Comparison of ENCODE assay signal across 7 mouse cellular contexts in the genomic region with DNA sequence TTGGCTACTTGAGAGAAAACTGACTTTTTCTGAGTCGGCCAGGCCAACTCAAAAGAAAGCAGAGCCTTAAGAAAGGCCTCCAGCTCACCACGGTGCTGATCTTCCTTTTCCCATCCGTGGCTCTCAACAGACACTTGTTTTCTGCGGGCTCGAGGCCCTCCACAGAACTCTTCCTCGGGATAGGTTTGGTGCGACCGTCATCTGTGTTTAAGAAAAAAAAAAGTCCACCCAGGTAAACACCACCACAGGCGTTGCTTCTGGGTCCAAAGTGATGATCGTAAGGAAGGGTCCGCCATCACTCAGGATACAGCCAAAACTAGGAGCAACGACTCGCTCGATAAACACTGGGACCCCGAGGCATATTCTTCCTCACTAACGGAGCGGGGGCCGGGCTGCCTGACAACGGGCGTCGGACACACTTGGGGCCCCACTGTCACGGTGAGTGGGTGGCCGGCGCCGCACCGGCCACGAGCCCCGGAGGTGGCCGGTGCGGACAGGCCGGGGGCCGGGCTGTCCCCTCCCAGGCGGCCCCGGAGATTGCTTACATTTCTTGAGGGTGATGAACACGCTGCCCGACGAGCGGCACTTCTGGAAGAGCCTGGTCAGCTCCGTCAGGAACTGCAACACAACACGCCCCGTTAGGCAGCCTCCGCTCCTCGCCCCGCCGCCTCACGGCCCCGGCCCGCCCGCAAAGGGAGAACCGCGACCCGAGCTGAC. TPM values are rescaled to one million over a fixed set of nuclear protein-coding genes. Genes with fewer than 3 reads are reported as not detected.
DNase-seq lines count a peak whose midpoint lies in the region; ATAC-seq and TF ChIP-seq lines count a peak whose summit lies in the region.

No protein-coding gene starts in this region.

- H3K27ac ChIP-seq in cortical plate, adult 2 months (ENCODE audit: insufficient read depth, low read length) = peak overlapping the region; percentile 16; the same call in 1 of the 2 replicates
- peak overlapping the region; percentile 87 for H3K27ac ChIP-seq in hindbrain, embryonic 14.5 days
- H3K27ac ChIP-seq in midbrain, embryonic 13.5 days = peak overlapping the region; percentile 84

- ATAC-seq in hindbrain, embryonic 14.5 days (ENCODE audit: low FRiP score) = peak; percentile 80
- no peak; the same call in 1 of the 2 replicates for ATAC-seq in midbrain, embryonic 13.5 days

- WGBS in lung, adult 2 months = under 1% methylated on average over 48 of the region's 52 CpGs
- WGBS in hindbrain, embryonic 14.5 days = 3% methylated on average over 50 of the region's 52 CpGs
- WGBS in midbrain, embryonic 13.5 days = 4% methylated on average over 44 of the region's 52 CpGs

- no peaks in the 10 kb centered on the region for H3K9me3 ChIP-seq in hindbrain, embryonic 14.5 days (ENCODE audit: control insufficient read depth, low read length)
- no peaks in the 10 kb centered on the region for H3K9me3 ChIP-seq in midbrain, embryonic 13.5 days

- H3K27me3 ChIP-seq in hindbrain, embryonic 14.5 days (ENCODE audit: control insufficient read depth, insufficient read depth, low read length) = no peaks in the 10 kb centered on the region
- no peaks in the 10 kb centered on the region for H3K27me3 ChIP-seq in midbrain, embryonic 13.5 days

- peak overlapping the region; percentile 87 for H3K4me2 ChIP-seq in hindbrain, embryonic 14.5 days (replicated peaks)
- peak overlapping the region; percentile 87 for H3K4me2 ChIP-seq in midbrain, embryonic 13.5 days (replicated peaks)

- no peak for TF ChIP-seq CTCF in lung, adult 2 months (IDR thresholded peaks at IDR 0.05; ENCODE audit: insufficient read depth, low read length)
- TF ChIP-seq CTCF in cortical plate, adult 2 months (IDR thresholded peaks at IDR 0.05; ENCODE audit: extremely low read depth, insufficient read depth, low read length) = no peak

- H3K9ac ChIP-seq in hindbrain, embryonic 14.5 days = peak overlapping the region; percentile 90
- peak overlapping the region; percentile 96 for H3K9ac ChIP-seq in midbrain, embryonic 13.5 days (replicated peaks)

- TF ChIP-seq POLR2A in lung, adult 2 months (IDR thresholded peaks at IDR 0.05; ENCODE audit: borderline replicate concordance, extremely low read depth, low read depth, low read length) = no peak
- TF ChIP-seq POLR2A in cortical plate, adult 2 months (IDR thresholded peaks at IDR 0.05; ENCODE audit: extremely low read depth, insufficient read depth, low read length) = no peak

- H3K36me3 ChIP-seq in hindbrain, embryonic 14.5 days (replicated peaks; ENCODE audit: control insufficient read depth, insufficient read depth) = peaks cover 38% of the 10 kb centered on the region
- H3K36me3 ChIP-seq in midbrain, embryonic 13.5 days = peaks cover 33% of the 10 kb centered on the region

- H3K4me1 ChIP-seq in lung, adult 2 months (ENCODE audit: control insufficient read depth, insufficient read depth, low read length) = peaks cover 8% of the 10 kb centered on the region
- peaks cover 5% of the 10 kb centered on the region for H3K4me1 ChIP-seq in cortical plate, adult 2 months (ENCODE audit: control insufficient read depth, insufficient read depth, low read length)
- peaks cover 11% of the 10 kb centered on the region for H3K4me1 ChIP-seq in hindbrain, embryonic 14.5 days (replicated peaks; ENCODE audit: control insufficient read depth, insufficient read depth, low read length)
- peaks cover 14% of the 10 kb centered on the region for H3K4me1 ChIP-seq in midbrain, embryonic 13.5 days (replicated peaks)

- H3K4me3 ChIP-seq in lung, adult 2 months (replicated peaks; ENCODE audit: extremely low read depth, low read depth, low read length) = peak overlapping the region; percentile 68
- peak overlapping the region; percentile 46 for H3K4me3 ChIP-seq in cortical plate, adult 2 months (ENCODE audit: insufficient read depth, low read length)
- peak overlapping the region; percentile 97 for H3K4me3 ChIP-seq in hindbrain, embryonic 14.5 days (replicated peaks; ENCODE audit: low read length)
- peak overlapping the region; percentile 96 for H3K4me3 ChIP-seq in midbrain, embryonic 13.5 days (replicated peaks)

- DNase-seq in lung, adult 2 months = no peak
- DNase-seq in lung, postnatal 14 days = no peak
- DNase-seq in hindbrain, embryonic 14.5 days (ENCODE audit: low spot score) = no peak
- DNase-seq in urinary bladder, adult 18-20 months (ENCODE audit: low spot score in 2 of 2) = no peak
- DNase-seq in thymus, postnatal 36 days = no peak

RNA-seq across cellular contexts. Expression of gene Srp14, which starts 0.5 kb away (rescaled TPM):
- 53.4 and 70.5 TPM in 2 replicates for polyA plus RNA-seq in lung, adult 2 months (2012; rRNA removed)
- 204 and 210 TPM in 2 replicates for polyA plus RNA-seq in cortical plate, adult 2 months (2012; rRNA removed)
- 298 and 339 TPM in 2 replicates for polyA plus RNA-seq in hindbrain, embryonic 14.5 days (2014; fragmentation: Nextera tagmentation; extraction: Ambion mirVana)
- 353 and 358 TPM in 2 replicates for polyA plus RNA-seq in midbrain, embryonic 13.5 days (2015; fragmentation: Nextera tagmentation; extraction: Ambion mirVana)

Comparison
In these comparisons a context has a peak if more than half of its experiments do, and no peak if none do; other contexts are left out.
1. H3K4me3 ChIP-seq: peak in every context shown above with its lines; median percentile 97 in hindbrain, embryonic 14.5 days; 96 in midbrain, embryonic 13.5 days; 68 in lung, adult 2 months; 46 in cortical plate, adult 2 months.
2. H3K27ac ChIP-seq: peak in every context shown above with its lines; median percentile 87 in hindbrain, embryonic 14.5 days; 84 in midbrain, embryonic 13.5 days; 16 in cortical plate, adult 2 months.